Mouse (Mus musculus): Measurements from ENCODE around the gene Prpf8. TPM values are rescaled to one million over a fixed set of nuclear protein-coding genes. Genes with fewer than 3 reads are reported as not detected.
"Not testable (repeated sequence)": the region's sequence is repeated elsewhere in the genome, so short reads cannot be mapped to it uniquely, and the experiment has no call there.

Gene Prpf8
- polyA plus RNA-seq, 1 experiment from 2014 or later: 89.5 TPM

DNA sequence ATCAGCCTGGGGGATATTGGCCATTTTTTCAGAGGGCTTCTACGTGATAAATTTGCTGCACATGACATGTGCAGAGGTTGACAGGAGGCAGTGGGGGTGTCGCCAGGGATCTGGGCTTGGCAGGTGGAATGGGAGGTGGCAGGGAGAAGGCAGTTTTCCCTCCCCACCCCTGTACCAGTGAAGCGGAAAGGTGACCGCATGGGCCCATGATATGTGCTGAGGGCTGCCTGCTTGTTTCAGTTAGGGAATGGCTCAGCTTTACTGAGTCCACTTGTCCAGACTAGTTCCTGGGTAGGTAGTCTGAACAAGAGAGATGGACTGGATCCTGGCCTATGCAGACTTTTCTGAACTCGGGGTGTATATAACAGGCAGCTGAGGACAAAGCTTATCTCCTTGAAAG is 64.7 kb downstream of the Prpf8 start:
- 84% methylated on average over 5 of the region's 5 CpGs for WGBS
- no peak for DNase-seq
- Histone ChIP-seq H3K27ac (replicated peaks; ENCODE audit: low read depth, low read length) (no peak overlapping the region), H3K9ac (replicated peaks; ENCODE audit: low read length) (no peak overlapping the region), H3K4me3 (replicated peaks; ENCODE audit: low read depth, low read length) (no peak overlapping the region), H3K4me1 (ENCODE audit: control insufficient read depth, insufficient read depth, low read length) (peaks cover 8% of the 10 kb centered on the region; the same call in 1 of the 2 replicates), H3K27me3 (ENCODE audit: control insufficient read depth, insufficient read depth, low read length) (no peaks in the 10 kb centered on the region), H3K4me2 (ENCODE audit: low read length) (no peak overlapping the region), H3K9me3 (ENCODE audit: control insufficient read depth, low read length) (no peaks in the 10 kb centered on the region), H3K36me3 (ENCODE audit: control insufficient read depth, insufficient read depth, low read length) (peaks cover 23% of the 10 kb centered on the region)
- no peak for ATAC-seq (ENCODE audit: low FRiP score, low TSS enrichment)

DNA sequence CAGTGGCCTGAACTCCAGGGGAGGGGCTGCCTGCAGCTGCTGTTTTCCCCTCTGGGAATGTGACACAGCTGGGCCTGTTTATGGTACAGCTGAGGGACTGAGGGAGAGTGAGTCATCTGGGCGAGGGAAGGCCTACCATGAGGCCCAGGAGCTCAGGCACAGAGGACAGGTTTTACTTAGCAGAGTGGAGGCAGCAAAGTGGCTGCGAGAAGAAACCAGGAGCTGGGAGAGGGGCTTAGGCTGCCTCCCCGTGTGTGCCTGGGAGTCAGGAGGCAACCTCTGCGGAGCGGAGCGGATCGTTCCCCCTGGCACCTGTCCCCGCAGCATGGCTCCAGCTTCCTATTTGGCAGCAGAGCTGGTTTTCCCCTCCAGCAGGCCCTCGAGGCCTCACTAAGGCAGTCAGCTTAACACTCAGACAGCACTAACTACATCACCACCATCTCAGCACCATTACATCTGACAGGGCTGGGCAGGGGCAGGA is 65.4 kb downstream of the Prpf8 start:
- H3K9me3 ChIP-seq (ENCODE audit: control insufficient read depth, low read length): no peaks in the 10 kb centered on the region
- H3K27ac ChIP-seq (replicated peaks; ENCODE audit: low read depth, low read length): peak overlapping the region; percentile 45; the same call in 1 of the 2 replicates
- 58% methylated on average over 9 of the region's 9 CpGs for WGBS
- H3K4me1 ChIP-seq (ENCODE audit: control insufficient read depth, insufficient read depth, low read length): peaks cover 8% of the 10 kb centered on the region; the same call in 1 of the 2 replicates
- ATAC-seq (ENCODE audit: low FRiP score, low TSS enrichment) (no peak), DNase-seq (peak; percentile 41)
- H3K4me2 ChIP-seq (ENCODE audit: low read length): no peak overlapping the region
- no peak overlapping the region for H3K4me3 ChIP-seq (replicated peaks; ENCODE audit: low read depth, low read length)
- no peaks in the 10 kb centered on the region for H3K27me3 ChIP-seq (ENCODE audit: control insufficient read depth, insufficient read depth, low read length)
- H3K36me3 ChIP-seq (ENCODE audit: control insufficient read depth, insufficient read depth, low read length): peaks cover 16% of the 10 kb centered on the region
- H3K9ac ChIP-seq (replicated peaks; ENCODE audit: low read length): no peak overlapping the region

DNA sequence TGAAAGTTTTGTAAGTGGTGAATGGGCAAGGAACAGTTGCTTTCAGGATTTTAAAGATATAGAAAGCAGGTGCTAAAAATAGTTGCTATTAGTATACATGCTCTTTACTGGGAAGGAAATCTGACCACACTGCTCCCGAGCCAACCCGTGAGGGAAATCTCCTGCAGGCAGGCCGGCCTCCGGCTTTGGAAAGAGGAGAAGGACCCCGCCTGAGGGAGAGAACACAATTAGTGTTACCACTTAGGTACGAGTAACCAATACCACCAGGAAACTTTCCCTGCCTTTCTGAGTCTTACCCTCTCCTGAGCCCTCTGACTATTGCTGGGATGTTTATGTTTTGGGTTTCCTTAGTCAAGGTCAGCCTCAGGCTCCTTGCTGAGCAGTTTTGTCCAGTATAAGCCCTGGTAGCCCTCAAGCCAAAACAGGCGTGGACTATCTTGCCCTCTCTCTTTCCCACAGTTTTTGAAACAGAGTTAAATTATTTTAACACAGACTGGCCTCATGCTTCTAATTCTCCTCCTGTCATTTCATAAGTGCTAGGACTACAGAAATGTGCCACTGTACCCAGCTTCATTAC is 66.4 kb downstream of the Prpf8 start:
- Histone ChIP-seq H3K36me3 (ENCODE audit: control insufficient read depth, insufficient read depth, low read length) (peaks cover 7% of the 10 kb centered on the region; the same call in 1 of the 2 replicates), H3K9me3 (ENCODE audit: control insufficient read depth, low read length) (no peaks in the 10 kb centered on the region), H3K27ac (replicated peaks; ENCODE audit: low read depth, low read length) (no peak overlapping the region), H3K4me3 (replicated peaks; ENCODE audit: low read depth, low read length) (no peak overlapping the region), H3K4me1 (ENCODE audit: control insufficient read depth, insufficient read depth, low read length) (peaks cover 8% of the 10 kb centered on the region; the same call in 1 of the 2 replicates), H3K4me2 (ENCODE audit: low read length) (no peak overlapping the region), H3K9ac (replicated peaks; ENCODE audit: low read length) (no peak overlapping the region), H3K27me3 (ENCODE audit: control insufficient read depth, insufficient read depth, low read length) (no peaks in the 10 kb centered on the region)
- DNase-seq (no peak), ATAC-seq (ENCODE audit: low FRiP score, low TSS enrichment) (no peak)
- 64% methylated on average over 7 of the region's 7 CpGs for whole genome bisulfite sequencing

DNA sequence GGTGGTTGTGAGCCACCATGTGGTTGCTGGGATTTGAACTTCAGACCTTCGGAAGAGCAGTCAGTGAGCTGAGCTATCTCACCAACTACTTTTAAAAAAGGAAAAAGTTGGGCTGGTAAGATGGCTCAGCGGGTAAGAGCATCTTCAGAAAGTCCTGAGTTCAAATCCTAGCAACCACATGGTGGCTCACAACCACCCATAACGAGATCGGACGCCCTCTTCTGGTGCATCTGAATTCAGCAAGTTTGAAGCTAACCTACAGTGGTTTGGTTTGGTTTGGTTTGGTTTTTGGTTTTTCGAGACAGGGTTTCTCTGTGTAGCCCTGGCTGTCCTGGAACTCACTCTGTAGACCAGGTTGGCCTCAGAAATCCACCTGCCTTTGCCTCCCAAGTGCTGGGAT is 69.4 kb downstream of the Prpf8 start:
- not testable (repeated sequence) for ATAC-seq (ENCODE audit: low FRiP score, low TSS enrichment); H3K27ac ChIP-seq (replicated peaks; ENCODE audit: low read depth, low read length); DNase-seq; H3K36me3 ChIP-seq (ENCODE audit: control insufficient read depth, insufficient read depth, low read length); H3K4me1 ChIP-seq (ENCODE audit: control insufficient read depth, insufficient read depth, low read length); H3K4me3 ChIP-seq (replicated peaks; ENCODE audit: low read depth, low read length); H3K4me2 ChIP-seq (ENCODE audit: low read length); H3K27me3 ChIP-seq (ENCODE audit: control insufficient read depth, insufficient read depth, low read length); H3K9ac ChIP-seq (replicated peaks; ENCODE audit: low read length); H3K9me3 ChIP-seq (ENCODE audit: control insufficient read depth, low read length)
- WGBS: 94% methylated on average over 6 of the region's 6 CpGs

DNA sequence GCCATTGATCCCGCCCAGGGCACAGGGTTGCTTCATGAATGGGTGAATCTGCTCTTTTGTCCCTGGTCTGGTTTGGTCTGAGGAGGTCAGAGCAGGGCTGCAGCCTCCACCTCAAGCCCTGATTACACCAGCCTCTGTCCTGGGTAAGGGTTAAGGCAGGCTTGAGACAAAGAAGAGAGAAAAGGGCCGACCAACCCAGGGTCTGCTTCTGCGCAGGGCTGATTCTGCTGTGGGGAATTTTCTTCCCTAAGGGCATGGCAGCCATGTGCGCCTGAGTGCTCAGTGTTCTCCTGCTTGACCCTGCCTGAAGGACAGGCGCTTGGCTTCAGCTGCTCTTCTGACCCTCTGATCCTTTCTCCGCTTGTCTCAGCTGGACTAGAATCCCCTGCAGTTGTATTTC is 70.5 kb downstream of the Prpf8 start:
- Histone ChIP-seq H3K27ac (replicated peaks; ENCODE audit: low read depth, low read length) (no peak overlapping the region), H3K9me3 (ENCODE audit: control insufficient read depth, low read length) (no peaks in the 10 kb centered on the region), H3K36me3 (ENCODE audit: control insufficient read depth, insufficient read depth, low read length) (peaks cover 12% of the 10 kb centered on the region; the same call in 1 of the 2 replicates), H3K27me3 (ENCODE audit: control insufficient read depth, insufficient read depth, low read length) (no peaks in the 10 kb centered on the region), H3K9ac (replicated peaks; ENCODE audit: low read length) (no peak overlapping the region), H3K4me3 (replicated peaks; ENCODE audit: low read depth, low read length) (no peak overlapping the region), H3K4me2 (ENCODE audit: low read length) (no peak overlapping the region), H3K4me1 (ENCODE audit: control insufficient read depth, insufficient read depth, low read length) (0 out of 2 replicates have a peak, but pooled peaks cover under 1% of the 10 kb centered on the region)
- DNase-seq (no peak), ATAC-seq (ENCODE audit: low FRiP score, low TSS enrichment) (no peak)
- 76% methylated on average over 6 of the region's 6 CpGs for WGBS

DNA sequence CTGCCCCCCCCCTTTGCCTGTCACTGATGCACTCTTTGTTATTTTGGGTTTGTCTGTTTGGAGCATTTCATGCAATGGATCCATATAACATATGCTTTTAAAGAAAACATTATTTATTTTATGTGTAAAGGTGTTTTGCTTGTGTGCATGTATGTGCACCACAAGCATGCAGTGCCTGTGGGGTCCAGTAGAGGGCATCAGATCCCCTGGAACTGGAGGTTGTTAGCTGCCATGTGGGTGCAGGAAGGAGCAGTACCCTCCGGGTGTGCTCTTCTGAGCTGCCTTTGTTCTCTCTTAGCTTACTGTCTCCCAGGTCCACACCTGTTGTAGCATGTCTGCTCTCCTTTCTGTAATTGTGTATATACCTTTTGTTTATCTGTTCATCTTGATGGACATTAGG is 71.5 kb downstream of the Prpf8 start:
- Histone ChIP-seq H3K27ac (replicated peaks; ENCODE audit: low read depth, low read length) (no peak overlapping the region), H3K4me1 (ENCODE audit: control insufficient read depth, insufficient read depth, low read length) (no peaks in the 10 kb centered on the region), H3K27me3 (ENCODE audit: control insufficient read depth, insufficient read depth, low read length) (no peaks in the 10 kb centered on the region), H3K9ac (replicated peaks; ENCODE audit: low read length) (no peak overlapping the region), H3K4me3 (replicated peaks; ENCODE audit: low read depth, low read length) (no peak overlapping the region), H3K4me2 (ENCODE audit: low read length) (no peak overlapping the region), H3K9me3 (ENCODE audit: control insufficient read depth, low read length) (no peaks in the 10 kb centered on the region), H3K36me3 (ENCODE audit: control insufficient read depth, insufficient read depth, low read length) (peaks cover 20% of the 10 kb centered on the region)
- ATAC-seq (ENCODE audit: low FRiP score, low TSS enrichment) (no peak), DNase-seq (no peak)
- 89% methylated on average over 1 of the region's 1 CpGs for WGBS

MicroRNAs within 50 kb of the gene (microRNA counts, 519-probe panel; counts per million panel counts)
- 6,033 counts per million, percentile 75 among the panel's probes with 10 or more counts for microRNA mmu-miR-22

Small RNA genes lying within 50 kb of the gene (microRNA-seq; reads per million reads assigned to microRNA genes)
- 5,877 reads per million, percentile 93 among the genes with 10 or more reads in this experiment for gene Mir22
- gene Mir3971: not detected

Other genes starting within 250 kb of the Prpf8 start
- 48.3 and 50.0 TPM in 2 replicates for gene Rpa1, start 138.5 kb upstream of the Prpf8 start, polyA plus RNA-seq (2014; fragmentation: Nextera tagmentation; extraction: Ambion mirVana)
- 9.5 and 12.0 TPM in 2 replicates for gene Smyd4, start 138.4 kb upstream of the Prpf8 start, polyA plus RNA-seq (2014; fragmentation: Nextera tagmentation; extraction: Ambion mirVana)
- 2.7 and 38.5 TPM in 2 replicates for gene Serpinf1, start 64.1 kb upstream of the Prpf8 start, polyA plus RNA-seq (2014; fragmentation: Nextera tagmentation; extraction: Ambion mirVana)
- not detected in 2 replicates for gene Serpinf2, start 47.2 kb upstream of the Prpf8 start, polyA plus RNA-seq (2014; fragmentation: Nextera tagmentation; extraction: Ambion mirVana)
- gene Wdr81, start 32.1 kb upstream of the Prpf8 start, polyA plus RNA-seq (2014; fragmentation: Nextera tagmentation; extraction: Ambion mirVana): 5.7 and 7.4 TPM in 2 replicates
- gene Tlcd2, start 25.1 kb upstream of the Prpf8 start, polyA plus RNA-seq (2014; fragmentation: Nextera tagmentation; extraction: Ambion mirVana): 1.1 and 2.5 TPM in 2 replicates
- gene Rilp, start 23.3 kb downstream of the Prpf8 start, polyA plus RNA-seq (2014; fragmentation: Nextera tagmentation; extraction: Ambion mirVana): 1.0 and 1.6 TPM in 2 replicates
- gene Scarf1, start 26.7 kb downstream of the Prpf8 start, polyA plus RNA-seq (2014; fragmentation: Nextera tagmentation; extraction: Ambion mirVana): 2.0 and 3.6 TPM in 2 replicates
- 15.7 and 18.3 TPM in 2 replicates for gene Slc43a2, start 44.9 kb downstream of the Prpf8 start, polyA plus RNA-seq (2014; fragmentation: Nextera tagmentation; extraction: Ambion mirVana)
- gene Pitpna, start 101.3 kb downstream of the Prpf8 start, polyA plus RNA-seq (2014; fragmentation: Nextera tagmentation; extraction: Ambion mirVana): 115 and 120 TPM in 2 replicates
- gene Inpp5k, start 144.2 kb downstream of the Prpf8 start, polyA plus RNA-seq (2014; fragmentation: Nextera tagmentation; extraction: Ambion mirVana): 49.2 and 53.0 TPM in 2 replicates
- 4.2 and 5.2 TPM in 2 replicates for gene Myo1c, start 163.7 kb downstream of the Prpf8 start, polyA plus RNA-seq (2014; fragmentation: Nextera tagmentation; extraction: Ambion mirVana)
- 83.7 and 114 TPM in 2 replicates for gene Crk, start 192.4 kb downstream of the Prpf8 start, polyA plus RNA-seq (2014; fragmentation: Nextera tagmentation; extraction: Ambion mirVana)
- gene Ywhae, start 246.1 kb downstream of the Prpf8 start, polyA plus RNA-seq (2014; fragmentation: Nextera tagmentation; extraction: Ambion mirVana): 1,339 and 1,573 TPM in 2 replicates